Mouse (Mus musculus) embryonic facial prominence, embryonic 13.5 days (tissue): ENCODE data around the gene Pdcd1lg2. TPM values are rescaled to one million over a fixed set of nuclear protein-coding genes. Genes with fewer than 3 reads are reported as not detected.

ENCODE experiments used
- ATAC-seq: fragments of 200-750 bp; cut with Nextera tagmentation; 2 replicates; pipeline ENCODE4 v1.8.0; 2017; ENCODE audit warnings: low read depth; ENCODE audit not compliant: insufficient number of reproducible peaks, insufficient read depth, low FRiP score, low TSS enrichment
- H3K27ac ChIP-seq: fragments of 300-500 bp; sonication (generic); 2 replicates; pipeline ENCODE4 v1.5.1; 2015; ENCODE audit warnings: moderate library complexity, mild to moderate bottlenecking, inconsistent platforms
- H3K27me3 ChIP-seq: fragments of 300-500 bp; sonication (generic); 2 replicates; pipeline ENCODE4 v1.6.1; 2015; ENCODE audit warnings: mild to moderate bottlenecking, inconsistent platforms
- H3K36me3 ChIP-seq: fragments of 300-500 bp; sonication (generic); 2 replicates; pipeline ENCODE4 v1.6.1; 2015; ENCODE audit warnings: mild to moderate bottlenecking, inconsistent platforms
- H3K4me1 ChIP-seq: fragments of 300-500 bp; sonication (generic); 2 replicates; pipeline ENCODE4 v1.6.1; 2015; ENCODE audit warnings: inconsistent platforms
- H3K4me2 ChIP-seq: fragments of 300-500 bp; sonication (generic); 2 replicates; pipeline ENCODE4 v1.6.1; 2015; ENCODE audit warnings: moderate library complexity, mild to moderate bottlenecking, inconsistent platforms
- H3K4me3 ChIP-seq: fragments of 300-500 bp; sonication (generic); 2 replicates; pipeline ENCODE4 v1.5.1; 2015; ENCODE audit warnings: mild to moderate bottlenecking, inconsistent platforms
- H3K9ac ChIP-seq: fragments of 300-500 bp; sonication (generic); 2 replicates; pipeline ENCODE4 v1.6.1; 2015; ENCODE audit warnings: mild to moderate bottlenecking, inconsistent platforms
- H3K9me3 ChIP-seq: fragments of 300-500 bp; sonication (generic); 2 replicates; pipeline ENCODE4 v1.6.1; 2016; ENCODE audit warnings: inconsistent platforms
- WGBS: fragments of 180-500 bp; shearing (Covaris S2); methylation state at CpG from one replicate; pipeline ENCODE4 v1.1.7; 2015; ENCODE audit warnings: mixed read lengths; 5-methylcytosine and 5-hydroxymethylcytosine counted together
- polyA plus RNA-seq: library from polyadenylated mRNA; unstranded; fragments of >200 nt; fragmentation: Nextera tagmentation; extraction: Ambion mirVana; gene quantifications from 2 replicates; pipeline ENCODE4 v1.2.1, GENCODE M21; 2015

The Pdcd1lg2 gene
- polyA plus RNA-seq, 1 experiment from 2014 or later: not detected

DNA sequence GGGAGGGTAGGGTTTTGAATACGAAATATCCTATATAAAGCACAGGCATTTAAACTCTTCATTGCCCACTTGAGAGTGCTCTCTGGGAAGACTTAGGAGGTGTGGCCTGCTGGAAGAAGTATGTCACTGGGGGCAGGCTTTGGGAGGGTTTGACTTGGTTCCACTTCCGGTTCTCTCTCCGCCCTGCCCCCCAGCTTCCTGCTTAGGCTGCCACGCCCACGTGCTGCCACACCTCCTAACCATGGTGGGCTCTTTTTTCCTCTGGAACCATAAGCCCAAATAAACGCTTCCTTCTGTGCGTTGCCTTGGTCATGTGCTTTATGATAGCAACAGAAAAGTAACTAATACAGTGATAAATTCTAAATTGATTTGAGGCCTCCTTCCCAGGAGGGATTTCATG lies 94.9 kb downstream of the Pdcd1lg2 start:
- WGBS: 71% methylated on average over 7 of the region's 7 CpGs
- peak overlapping the region; percentile 70 for H3K27ac ChIP-seq

GRCm38 (mm10) chr19:29508208-29508607 lies 97.5 kb downstream of the Pdcd1lg2 start:
- H3K9me3 ChIP-seq: no peaks in the 10 kb centered on the region
- peaks cover 24% of the 10 kb centered on the region for H3K4me1 ChIP-seq
- no peak overlapping the region for H3K9ac ChIP-seq
- WGBS: 69% methylated on average over 7 of the region's 7 CpGs
- ATAC-seq: no peak
- no peak overlapping the region for H3K4me3 ChIP-seq
- no peaks in the 10 kb centered on the region for H3K36me3 ChIP-seq
- H3K27me3 ChIP-seq: no peaks in the 10 kb centered on the region
- no peak overlapping the region for H3K4me2 ChIP-seq
- no peak overlapping the region for H3K27ac ChIP-seq

More for the DNA sequence above, 94.9 kb downstream of the Pdcd1lg2 start:
- H3K9me3 ChIP-seq: no peaks in the 10 kb centered on the region
- H3K27me3 ChIP-seq: no peaks in the 10 kb centered on the region
- peak overlapping the region; percentile 21 for H3K4me2 ChIP-seq
- no peak overlapping the region for H3K9ac ChIP-seq
- peaks cover 29% of the 10 kb centered on the region for H3K4me1 ChIP-seq
- no peaks in the 10 kb centered on the region for H3K36me3 ChIP-seq
- no peak for ATAC-seq
- no peak overlapping the region for H3K4me3 ChIP-seq

DNA sequence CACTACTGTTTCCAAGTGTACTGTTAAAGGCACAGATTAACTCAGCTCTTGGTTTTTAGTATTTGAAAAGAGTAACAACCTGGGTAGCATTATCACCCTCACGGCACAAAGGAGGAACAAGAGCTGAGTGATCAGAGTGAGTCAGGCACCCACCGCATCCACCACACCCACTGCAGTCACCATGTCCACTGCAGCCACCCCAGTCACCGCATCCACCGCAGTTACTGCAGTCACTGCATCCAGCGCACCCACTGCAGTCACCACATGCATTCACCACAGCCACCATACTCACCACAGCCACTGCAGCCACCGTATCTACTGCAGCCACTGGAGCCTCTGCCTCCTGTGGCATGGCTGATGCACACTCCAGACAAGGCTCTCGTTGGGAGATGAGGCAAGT lies 99.1 kb downstream of the Pdcd1lg2 start:
- Histone ChIP-seq H3K27ac (no peak overlapping the region), H3K4me2 (no peak overlapping the region), H3K27me3 (no peaks in the 10 kb centered on the region), H3K36me3 (no peaks in the 10 kb centered on the region), H3K4me1 (peaks cover 15% of the 10 kb centered on the region), H3K9me3 (peaks cover 3% of the 10 kb centered on the region; the same call in 1 of the 2 replicates), H3K4me3 (no peak overlapping the region), H3K9ac (no peak overlapping the region)
- 89% methylated on average over 7 of the region's 7 CpGs for WGBS
- ATAC-seq: no peak

GRCm38 (mm10) chr19:29511826-29512225 lies 101.1 kb downstream of the Pdcd1lg2 start:
- Histone ChIP-seq H3K9ac (no peak overlapping the region), H3K27ac (no peak overlapping the region), H3K4me1 (peaks cover 10% of the 10 kb centered on the region), H3K4me3 (no peak overlapping the region), H3K27me3 (no peaks in the 10 kb centered on the region), H3K4me2 (no peak overlapping the region), H3K9me3 (peaks cover 3% of the 10 kb centered on the region; the same call in 1 of the 2 replicates), H3K36me3 (peaks cover 7% of the 10 kb centered on the region; the same call in 1 of the 2 replicates)
- ATAC-seq: no peak
- WGBS: 85% methylated on average over 2 of the region's 2 CpGs

GRCm38 (mm10) chr19:29513111-29513766 lies 102.5 kb downstream of the Pdcd1lg2 start:
- Histone ChIP-seq H3K27me3 (no peaks in the 10 kb centered on the region), H3K4me3 (no peak overlapping the region), H3K4me2 (no peak overlapping the region), H3K9ac (no peak overlapping the region), H3K9me3 (peaks cover 3% of the 10 kb centered on the region; the same call in 1 of the 2 replicates), H3K36me3 (peaks cover 13% of the 10 kb centered on the region; the same call in 1 of the 2 replicates), H3K27ac (no peak overlapping the region), H3K4me1 (peaks cover 7% of the 10 kb centered on the region)
- no peak for ATAC-seq
- WGBS: 49% methylated on average over 2 of the region's 2 CpGs

DNA sequence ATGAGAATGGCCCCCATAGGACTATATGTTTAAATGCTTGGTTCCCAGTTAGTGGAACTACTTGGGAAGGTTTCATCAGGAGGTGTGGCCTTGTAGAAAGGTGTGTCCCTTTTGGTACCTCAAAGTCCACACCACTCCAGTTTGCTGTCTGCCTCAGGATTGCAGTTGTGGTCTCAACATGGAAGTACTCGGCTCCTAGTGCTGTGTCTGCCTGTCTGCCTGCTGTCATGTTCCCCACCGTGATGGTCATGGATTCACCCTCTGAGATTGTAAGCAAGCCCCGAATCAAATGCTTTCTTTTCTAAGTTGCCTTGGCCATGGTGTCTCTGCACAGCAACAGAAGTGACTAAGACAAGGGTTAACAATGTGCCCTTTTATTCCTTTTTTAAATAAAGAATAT lies 103.4 kb downstream of the Pdcd1lg2 start:
- Histone ChIP-seq H3K36me3 (peaks cover 13% of the 10 kb centered on the region; the same call in 1 of the 2 replicates), H3K27ac (no peak overlapping the region), H3K4me1 (0 out of 2 replicates have a peak, but pooled peaks cover 4% of the 10 kb centered on the region), H3K4me2 (no peak overlapping the region), H3K27me3 (no peaks in the 10 kb centered on the region), H3K9me3 (peaks cover 3% of the 10 kb centered on the region; the same call in 1 of the 2 replicates), H3K4me3 (no peak overlapping the region), H3K9ac (no peak overlapping the region)
- 93% methylated on average over 3 of the region's 3 CpGs for WGBS
- ATAC-seq: no peak

DNA sequence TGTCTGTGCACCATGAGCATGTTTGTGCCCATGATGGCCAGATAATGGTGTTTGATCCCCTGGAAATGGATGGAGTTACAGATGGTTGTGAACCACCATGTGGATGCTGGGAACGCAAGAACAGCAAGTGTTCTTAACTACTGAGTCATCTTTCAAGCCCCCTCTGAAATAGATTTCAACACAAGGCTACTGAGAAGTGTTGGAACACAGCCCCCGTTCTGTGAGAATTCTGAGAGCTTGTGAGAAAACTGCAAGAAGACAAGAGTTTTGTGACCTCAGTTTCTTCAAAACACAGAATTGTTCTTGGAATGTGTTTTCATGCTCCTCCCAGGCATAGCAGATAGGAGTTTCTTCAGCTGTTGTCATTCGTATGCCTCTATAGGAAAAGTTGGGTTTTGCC lies 104.7 kb downstream of the Pdcd1lg2 start:
- Histone ChIP-seq H3K36me3 (peaks cover 19% of the 10 kb centered on the region; the same call in 1 of the 2 replicates), H3K4me2 (no peak overlapping the region), H3K4me3 (no peak overlapping the region), H3K27ac (no peak overlapping the region), H3K4me1 (0 out of 2 replicates have a peak, but pooled peaks cover 4% of the 10 kb centered on the region), H3K9ac (no peak overlapping the region), H3K27me3 (no peaks in the 10 kb centered on the region), H3K9me3 (peaks cover 3% of the 10 kb centered on the region; the same call in 1 of the 2 replicates)
- ATAC-seq: no peak
- WGBS: 93% methylated on average over 3 of the region's 3 CpGs

- H3K27ac ChIP-seq: no peak overlapping the region
- H3K27me3 ChIP-seq: no peaks in the 10 kb centered on the region
- H3K4me2 ChIP-seq: no peak overlapping the region
- H3K4me1 ChIP-seq: peaks cover 8% of the 10 kb centered on the region
- H3K36me3 ChIP-seq: peaks cover 19% of the 10 kb centered on the region; the same call in 1 of the 2 replicates
- H3K4me3 ChIP-seq: no peak overlapping the region
- H3K9me3 ChIP-seq: peaks cover 3% of the 10 kb centered on the region; the same call in 1 of the 2 replicates
- no peak for ATAC-seq
- WGBS: 76% methylated on average over 10 of the region's 10 CpGs
- H3K9ac ChIP-seq: no peak overlapping the region
Measured at GRCm38 (mm10) chr19:29515991-29516390, 105.3 kb downstream of the Pdcd1lg2 start.

DNA sequence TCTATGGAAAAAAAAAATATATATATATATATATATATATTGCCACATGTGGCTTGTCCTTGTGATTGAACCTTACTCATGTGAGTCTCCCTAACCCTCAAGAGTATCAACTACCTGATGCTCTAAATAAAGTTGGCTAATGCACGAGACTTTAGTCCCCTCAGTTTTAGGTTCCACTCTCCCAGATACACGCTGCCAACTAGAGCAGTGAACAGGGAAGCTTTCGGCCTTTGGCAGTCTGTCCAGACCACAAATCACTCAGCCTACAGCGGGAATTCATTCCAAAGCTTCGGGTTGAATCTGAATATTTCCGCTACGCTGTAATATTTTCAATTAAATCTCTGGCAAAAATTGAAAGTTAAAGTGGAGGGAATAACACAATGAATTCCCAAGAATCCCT lies 107.7 kb downstream of the Pdcd1lg2 start:
- Histone ChIP-seq H3K4me3 (no peak overlapping the region), H3K36me3 (peaks cover 19% of the 10 kb centered on the region; the same call in 1 of the 2 replicates), H3K27ac (no peak overlapping the region), H3K4me2 (no peak overlapping the region), H3K9me3 (peaks cover 3% of the 10 kb centered on the region; the same call in 1 of the 2 replicates), H3K4me1 (peaks cover 8% of the 10 kb centered on the region), H3K27me3 (no peaks in the 10 kb centered on the region), H3K9ac (no peak overlapping the region)
- 59% methylated on average over 7 of the region's 7 CpGs for WGBS
- no peak for ATAC-seq

DNA sequence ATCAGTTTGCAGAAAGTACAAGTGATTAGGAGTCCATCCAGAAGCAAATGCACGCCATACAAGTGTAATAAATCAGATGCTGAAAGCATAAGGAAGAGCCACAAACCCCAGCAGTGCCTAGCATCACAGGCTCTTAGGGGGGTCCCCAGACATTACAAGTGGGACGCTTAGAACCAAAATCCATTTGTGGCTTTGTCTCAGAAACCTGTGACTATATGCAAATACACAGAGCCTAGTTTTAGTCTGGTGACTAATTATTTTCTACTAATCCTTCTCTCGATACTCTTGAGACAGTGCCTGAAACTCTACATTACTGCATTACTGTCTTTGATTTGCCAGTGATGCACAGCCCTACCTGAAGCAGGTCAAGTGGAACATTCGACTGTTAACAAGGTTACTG lies 108.2 kb downstream of the Pdcd1lg2 start:
- Histone ChIP-seq H3K27ac (0 out of 2 replicates have a peak overlapping the region, but pooled peaks have one; percentile 22), H3K9me3 (peaks cover 3% of the 10 kb centered on the region; the same call in 1 of the 2 replicates), H3K4me3 (no peak overlapping the region), H3K36me3 (peaks cover 19% of the 10 kb centered on the region; the same call in 1 of the 2 replicates), H3K9ac (no peak overlapping the region), H3K4me2 (no peak overlapping the region), H3K4me1 (peaks cover 10% of the 10 kb centered on the region), H3K27me3 (no peaks in the 10 kb centered on the region)
- 62% methylated on average over 4 of the region's 4 CpGs for WGBS
- no peak for ATAC-seq
